Mouse (Mus musculus): ENCODE results near the gene Cldn9.
A peak's percentile ranks its signal among the peaks of the same experiment; 100 is the strongest.

DNA sequence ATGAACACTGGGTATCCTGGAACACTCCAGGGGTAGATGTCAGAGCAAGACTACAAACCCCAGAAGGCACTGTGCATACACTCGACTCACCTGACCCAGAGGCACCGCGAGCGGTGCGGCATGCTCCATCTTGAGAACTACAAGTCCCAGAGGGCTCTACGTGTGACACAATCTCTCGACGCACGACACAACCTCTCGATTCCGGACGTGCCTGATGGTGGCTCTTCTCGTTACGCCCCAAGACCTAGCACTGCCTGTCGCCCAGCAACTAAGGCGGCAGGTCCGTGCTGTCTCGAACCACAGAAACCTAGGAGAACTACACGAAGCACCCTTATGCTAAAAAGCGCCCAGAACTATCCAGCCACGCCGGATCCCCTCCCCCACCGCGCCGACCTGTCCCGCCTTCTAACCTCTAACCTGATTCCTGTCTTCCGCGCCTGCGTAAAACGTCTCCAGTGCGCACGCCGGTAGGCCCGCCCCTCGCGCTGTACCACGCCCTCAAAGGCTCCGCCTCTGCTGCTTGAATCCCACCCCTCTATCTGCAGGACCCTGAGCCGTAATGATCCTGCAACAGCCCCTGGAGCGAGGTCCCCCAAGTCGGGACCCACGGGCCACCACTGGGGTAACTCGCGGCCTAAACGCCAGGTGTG is 10.3 kb downstream of the Cldn9 start, which contains the start of the genes Hcfc1r1 and Thoc6:
- TF ChIP-seq HCFC1 (IDR thresholded peaks at IDR 0.05; ENCODE audit: borderline replicate concordance, insufficient read depth, low read length), result peak; percentile 98
- no peak for TF ChIP-seq ZC3H11A (IDR thresholded peaks at IDR 0.05; ENCODE audit: borderline replicate concordance, low read depth, low read length)
- no peak for TF ChIP-seq MAFK (IDR thresholded peaks at IDR 0.05; ENCODE audit: insufficient read depth, low read depth, low read length)
- peak; percentile 84 for TF ChIP-seq CHD2 (IDR thresholded peaks at IDR 0.05; ENCODE audit: low read depth, low read length)

Measured in ES-E14 (cell line).